Mouse (Mus musculus): ENCODE measurements around the gene Zc3hav1. TPM values are rescaled to one million over a fixed set of nuclear protein-coding genes. Genes with fewer than 3 reads are reported as not detected.

The Zc3hav1 gene
- total RNA-seq, 2 experiments from 2014 or later, result 9.1 to 11.2 TPM

- DNase-seq, result no peak
Measured at GRCm38 (mm10) chr6:38293708-38294107, 60.7 kb downstream of the Zc3hav1 start.

DNA sequence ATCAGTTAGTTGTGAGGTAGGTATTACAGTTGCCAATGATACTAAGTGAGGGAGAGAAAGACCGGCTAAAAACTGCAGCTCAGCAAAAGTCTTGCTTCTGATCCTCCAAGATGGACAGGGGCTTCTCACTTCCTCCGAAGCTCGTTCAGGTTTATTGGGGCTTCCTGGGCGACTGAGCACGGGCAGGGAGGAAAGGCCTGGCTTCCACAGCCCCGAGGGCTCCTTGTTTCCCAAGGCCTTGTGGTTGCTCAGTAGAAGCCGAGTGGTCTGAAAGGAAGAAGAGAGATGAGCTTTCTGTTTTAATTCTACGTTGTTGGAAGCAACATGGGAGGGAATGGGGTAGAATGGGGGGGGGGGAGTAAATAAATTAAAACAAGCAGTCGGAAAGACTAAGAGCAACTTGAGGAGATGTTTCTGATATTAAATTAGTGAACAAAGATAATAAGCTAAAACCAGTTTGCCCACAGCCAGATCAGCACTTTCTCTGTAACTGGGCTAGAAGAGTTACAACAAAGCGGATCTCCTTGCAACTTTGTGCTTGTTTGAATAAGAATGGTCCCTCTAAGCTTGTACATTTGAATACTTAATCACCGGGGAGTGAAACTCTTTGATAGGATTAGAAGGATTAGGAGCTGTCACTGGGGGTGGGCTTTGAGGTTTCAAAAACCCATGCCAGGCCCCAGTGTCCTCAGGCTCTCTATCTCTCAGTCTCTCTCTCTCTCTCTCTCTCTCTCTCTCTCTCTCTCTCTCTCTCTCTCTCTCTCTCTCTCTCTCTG, 61.3 kb downstream of the Zc3hav1 start:
- no peak for DNase-seq

DNA sequence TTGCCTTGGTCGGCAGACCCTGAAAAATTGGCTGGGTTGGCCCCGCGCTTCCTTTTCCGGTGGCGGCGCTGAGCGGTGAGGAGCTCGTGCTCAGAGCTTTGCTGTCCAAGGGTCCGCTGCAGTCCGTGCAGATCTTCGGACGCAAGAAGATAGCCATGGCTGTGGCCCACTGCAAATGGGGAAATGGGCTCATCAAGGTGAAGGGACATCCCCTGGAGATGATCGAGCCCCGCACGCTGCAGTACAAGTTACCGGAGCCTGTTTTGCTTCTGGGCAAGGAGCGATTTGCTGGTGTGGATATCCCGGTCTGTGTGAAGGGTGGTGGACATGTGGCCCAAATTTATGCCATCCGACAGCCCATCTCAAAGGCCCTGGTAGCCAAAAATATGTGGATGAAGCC, 70.0 kb downstream of the Zc3hav1 start:
- DNase-seq, result no peak

DNA sequence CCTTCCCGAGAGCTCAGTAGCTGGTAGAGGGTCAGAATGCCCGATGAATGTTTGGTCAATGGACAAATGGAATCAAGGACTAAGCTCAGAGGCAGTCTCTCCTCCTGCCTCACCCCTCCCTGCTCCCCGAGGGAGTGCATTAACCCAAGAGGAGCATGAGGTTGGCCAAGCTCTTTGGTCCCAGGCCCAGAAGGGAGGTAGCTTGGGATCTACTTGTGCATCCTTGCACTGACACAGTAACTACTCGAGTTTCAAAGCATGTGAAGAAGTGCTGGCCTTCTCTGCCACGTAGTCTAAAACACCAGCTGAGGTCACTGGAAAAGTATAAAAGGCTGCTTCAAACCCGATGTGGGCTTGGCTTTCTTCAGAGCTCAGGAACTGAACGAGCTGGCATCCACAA, 89.9 kb downstream of the Zc3hav1 start:
- DNase-seq, result no peak

GRCm38 (mm10) chr6:38263393-38264159, 90.8 kb downstream of the Zc3hav1 start:
- DNase-seq, result no peak

DNA sequence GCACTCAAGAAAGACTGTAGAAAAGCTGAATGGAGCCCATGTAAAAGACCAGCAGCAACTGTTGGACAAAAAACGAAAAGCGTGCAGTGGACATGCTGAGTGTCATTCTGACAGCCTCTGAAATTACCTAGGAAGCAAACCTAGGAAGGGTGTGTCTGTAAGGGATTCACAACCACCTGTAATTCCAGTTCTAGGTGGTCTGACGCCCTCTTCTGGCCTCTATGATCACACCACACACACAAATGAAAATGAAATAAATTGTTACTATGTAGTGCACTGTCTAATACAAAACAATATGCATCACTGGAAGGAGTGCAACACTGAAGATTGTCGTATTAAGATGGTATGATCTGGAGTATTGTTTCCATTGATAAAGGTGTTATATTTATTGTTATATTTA, 92.5 kb downstream of the Zc3hav1 start:
- DNase-seq, result no peak

DNA sequence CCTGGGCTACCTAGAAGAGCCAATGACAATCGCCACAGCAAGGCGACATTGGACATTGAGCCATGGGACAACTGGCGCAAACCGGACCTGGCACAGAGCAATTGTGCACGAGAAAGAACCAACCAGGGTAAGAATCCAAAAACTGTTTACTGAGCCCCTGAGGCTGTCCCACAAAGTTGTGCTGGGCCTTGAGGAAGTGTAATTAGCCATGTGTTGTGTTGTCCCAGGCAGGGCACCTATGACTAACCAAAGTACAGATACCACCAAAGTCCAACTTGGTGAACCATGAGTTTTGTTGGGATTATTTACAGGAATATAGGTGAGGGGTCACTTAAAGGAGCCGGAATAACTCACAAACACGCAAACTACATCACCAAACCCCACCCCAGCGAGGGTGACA, 96.9 kb downstream of the Zc3hav1 start:
- no peak for DNase-seq

DNA sequence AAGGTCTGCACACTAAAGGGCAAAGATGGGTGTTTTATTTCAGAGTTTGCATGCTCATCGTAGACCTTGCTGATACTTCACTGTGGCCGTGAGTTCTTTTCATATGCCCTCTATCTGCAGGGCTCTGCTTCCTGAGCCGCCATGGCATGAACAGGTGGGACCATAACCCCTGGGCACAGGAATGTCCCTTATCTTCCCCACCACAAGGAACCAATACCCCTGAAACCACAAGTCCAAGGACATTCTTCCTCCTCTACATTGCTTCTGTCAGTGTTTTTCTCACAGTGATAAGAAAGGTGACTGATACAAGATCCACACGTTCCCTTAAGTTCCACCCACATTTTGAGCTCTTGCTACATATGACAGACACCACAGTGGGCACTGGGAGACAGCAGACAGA, 97.6 kb downstream of the Zc3hav1 start:
- DNase-seq, result no peak

DNA sequence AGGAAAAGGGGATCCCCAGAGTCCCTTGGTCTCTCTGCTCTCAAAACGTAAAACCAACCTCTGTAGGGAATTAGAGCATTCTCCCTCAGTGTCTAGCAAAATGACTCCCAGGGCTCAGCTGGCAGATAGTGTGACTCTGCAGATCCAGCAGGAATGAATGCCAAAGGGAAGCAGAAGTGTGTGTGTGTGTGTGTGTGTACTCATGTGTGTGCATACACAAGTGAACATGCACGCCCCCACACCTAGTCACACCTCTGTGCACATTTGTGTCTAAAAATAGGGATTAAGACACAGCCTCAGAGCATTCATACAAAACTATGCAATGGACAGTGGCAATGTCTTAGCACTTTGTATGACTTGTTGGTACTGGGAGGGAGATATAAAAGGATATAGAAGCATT, 98.6 kb downstream of the Zc3hav1 start:
- no peak for DNase-seq

Other genes starting within 250 kb of the Zc3hav1 start
- gene Tmem213, start 245.3 kb downstream of the Zc3hav1 start, total RNA-seq (2021), result not detected
- gene Atp6v0a4, start 230.0 kb downstream of the Zc3hav1 start, total RNA-seq (2021), result 1 to 10 TPM; 1.8 to 2.3 TPM
- 1 to 10 TPM; 1.6 to 3.0 TPM for gene D630045J12Rik, start 100.6 kb downstream of the Zc3hav1 start, total RNA-seq (2021)
- gene Zc3hav1l, start 55.3 kb downstream of the Zc3hav1 start, total RNA-seq (2021), result 1 to 10 TPM; 4.3 to 6.5 TPM
- 1 to 10 TPM; 1.3 to 2.4 TPM for gene Ttc26, start 26.9 kb upstream of the Zc3hav1 start, total RNA-seq (2021)
- gene Ubn2, start 79.3 kb upstream of the Zc3hav1 start, total RNA-seq (2021), result 10 to 100 TPM; 22.4 to 29.0 TPM
- gene Fmc1, start 178.9 kb upstream of the Zc3hav1 start, total RNA-seq (2021), result 100 to 1,000 TPM; 104 to 112 TPM
- gene Luc7l2, start 196.7 kb upstream of the Zc3hav1 start, total RNA-seq (2021), result 100 to 1,000 TPM; 113 to 137 TPM